In genomic region chr11:116018106-116018505, GRCm38 (mm10) we compare ENCODE assay signal across 7 mouse cellular contexts. TPM values are rescaled to one million over a fixed set of nuclear protein-coding genes. Genes with fewer than 3 reads are reported as not detected.
DNase-seq lines count a peak whose midpoint lies in the region; ATAC-seq and TF ChIP-seq lines count a peak whose summit lies in the region.

No protein-coding gene starts in this region.

- H3K9me3 ChIP-seq in midbrain, embryonic 11.5 days (ENCODE audit: control insufficient read depth, low read length): no peaks in the 10 kb centered on the region
- H3K9me3 ChIP-seq in midbrain, embryonic 15.5 days: no peaks in the 10 kb centered on the region
- no peaks in the 10 kb centered on the region for H3K9me3 ChIP-seq in embryonic facial prominence, embryonic 12.5 days
- H3K9me3 ChIP-seq in liver, embryonic 14.5 days (ENCODE audit: control insufficient read depth, low read length): no peaks in the 10 kb centered on the region

- peaks cover 5% of the 10 kb centered on the region; the same call in 1 of the 2 replicates for H3K4me1 ChIP-seq in midbrain, embryonic 11.5 days (ENCODE audit: control insufficient read depth, insufficient read depth, low read length)
- H3K4me1 ChIP-seq in midbrain, embryonic 15.5 days: peaks cover 20% of the 10 kb centered on the region
- no peaks in the 10 kb centered on the region for H3K4me1 ChIP-seq in bone marrow, adult 2 months (ENCODE audit: control insufficient read depth, insufficient read depth, low read length)
- peaks cover 2% of the 10 kb centered on the region; the same call in 1 of the 2 replicates for H3K4me1 ChIP-seq in embryonic facial prominence, embryonic 12.5 days
- peaks cover 3 to 4% of the 10 kb centered on the region in 2 experiments; a peak in 3 of 4 replicates for H3K4me1 ChIP-seq in liver, embryonic 14.5 days (replicated peaks; ENCODE audit: control insufficient read depth in 2 of 2, insufficient read depth in 2 of 2, low read length in 1 of 2)

- peak; percentile 89 for DNase-seq in midbrain, embryonic 11.5 days (ENCODE audit: low spot score, missing footprints)
- DNase-seq in liver, embryonic 14.5 days (ENCODE audit: low read depth in 3 of 3, low spot score in 3 of 3): no peak
- peak; percentile 75 for DNase-seq in splenic B cell, adult 2 months (ENCODE audit: low read depth, low spot score)
- no peak for DNase-seq in gastrocnemius, adult 18-20 months (ENCODE audit: low spot score)

- H3K27me3 ChIP-seq in midbrain, embryonic 11.5 days (ENCODE audit: control insufficient read depth, insufficient read depth, low read length): no peaks in the 10 kb centered on the region
- H3K27me3 ChIP-seq in midbrain, embryonic 15.5 days (replicated peaks): no peaks in the 10 kb centered on the region
- no peaks in the 10 kb centered on the region for H3K27me3 ChIP-seq in embryonic facial prominence, embryonic 12.5 days
- H3K27me3 ChIP-seq in liver, embryonic 14.5 days (ENCODE audit: control insufficient read depth, insufficient read depth, low read length): no peaks in the 10 kb centered on the region; the same call in 1 of the 2 replicates
- no peaks in the 10 kb centered on the region for H3K27me3 ChIP-seq in splenic B cell, adult 2 months (ENCODE audit: control insufficient read depth, insufficient read depth, low read length, poor library complexity, severe bottlenecking)

- TF ChIP-seq CTCF in bone marrow, adult 2 months (IDR thresholded peaks at IDR 0.05; ENCODE audit: control insufficient read depth, insufficient read depth, low read length): peak; percentile 82
- peak; percentile 78 for TF ChIP-seq CTCF in liver, embryonic 14.5 days (IDR thresholded peaks at IDR 0.05; ENCODE audit: low read depth)

- no peak overlapping the region for H3K27ac ChIP-seq in midbrain, embryonic 11.5 days (ENCODE audit: low read depth, low read length)
- H3K27ac ChIP-seq in midbrain, embryonic 15.5 days: no peak overlapping the region
- H3K27ac ChIP-seq in bone marrow, adult 2 months (ENCODE audit: control insufficient read depth, insufficient read depth, low read depth, low read length, poor library complexity): no peak overlapping the region
- H3K27ac ChIP-seq in embryonic facial prominence, embryonic 12.5 days: 0 out of 2 replicates have a peak overlapping the region, but pooled peaks have one; percentile 6
- no peak overlapping the region for H3K27ac ChIP-seq in liver, embryonic 14.5 days

- no peaks in the 10 kb centered on the region for H3K36me3 ChIP-seq in midbrain, embryonic 11.5 days (ENCODE audit: control insufficient read depth, insufficient read depth, low read length)
- 0 out of 2 replicates have a peak, but pooled peaks cover 6% of the 10 kb centered on the region for H3K36me3 ChIP-seq in midbrain, embryonic 15.5 days (replicated peaks)
- peaks cover 17% of the 10 kb centered on the region for H3K36me3 ChIP-seq in embryonic facial prominence, embryonic 12.5 days
- H3K36me3 ChIP-seq in liver, embryonic 14.5 days (replicated peaks; ENCODE audit: control insufficient read depth, insufficient read depth, low read depth): peaks cover 16% of the 10 kb centered on the region
- H3K36me3 ChIP-seq in splenic B cell, adult 2 months (ENCODE audit: control insufficient read depth, insufficient read depth, low read length, poor library complexity, severe bottlenecking): peaks cover 8% of the 10 kb centered on the region; the same call in 1 of the 2 replicates

- no peak; the same call in 1 of the 2 replicates for ATAC-seq in midbrain, embryonic 11.5 days (ENCODE audit: low FRiP score)
- ATAC-seq in midbrain, embryonic 15.5 days (replicated peaks): no peak
- ATAC-seq in embryonic facial prominence, embryonic 12.5 days (ENCODE audit: insufficient number of reproducible peaks, insufficient read depth, low FRiP score, low TSS enrichment): no peak
- ATAC-seq in liver, embryonic 14.5 days (ENCODE audit: insufficient read depth): no peak

- H3K4me3 ChIP-seq in midbrain, embryonic 11.5 days (ENCODE audit: low read depth, low read length): no peak overlapping the region
- no peak overlapping the region for H3K4me3 ChIP-seq in midbrain, embryonic 15.5 days
- no peak overlapping the region for H3K4me3 ChIP-seq in bone marrow, adult 2 months (replicated peaks; ENCODE audit: control insufficient read depth, low read depth, low read length)
- no peak overlapping the region for H3K4me3 ChIP-seq in embryonic facial prominence, embryonic 12.5 days
- no peak overlapping the region for H3K4me3 ChIP-seq in liver, embryonic 14.5 days (ENCODE audit: insufficient read depth in 1 of 2, low read depth in 2 of 2, low read length in 2 of 2)

- H3K4me2 ChIP-seq in midbrain, embryonic 11.5 days: no peak overlapping the region
- no peak overlapping the region for H3K4me2 ChIP-seq in midbrain, embryonic 15.5 days
- no peak overlapping the region for H3K4me2 ChIP-seq in embryonic facial prominence, embryonic 12.5 days (replicated peaks)
- H3K4me2 ChIP-seq in liver, embryonic 14.5 days (ENCODE audit: low read depth): no peak overlapping the region

- 31% methylated on average over 6 of the region's 6 CpGs for WGBS in midbrain, embryonic 11.5 days
- WGBS in midbrain, embryonic 15.5 days: 22% methylated on average over 6 of the region's 6 CpGs
- WGBS in bone marrow, adult 2 months: 42% methylated on average over 6 of the region's 6 CpGs
- WGBS in embryonic facial prominence, embryonic 12.5 days: 31% methylated on average over 6 of the region's 6 CpGs
- WGBS in liver, embryonic 14.5 days (ENCODE audit: insufficient replicate concordance): 31% methylated on average over 6 of the region's 6 CpGs

- H3K9ac ChIP-seq in midbrain, embryonic 11.5 days (ENCODE audit: low read length): no peak overlapping the region
- no peak overlapping the region for H3K9ac ChIP-seq in midbrain, embryonic 15.5 days
- peak overlapping the region; percentile 12; the same call in 1 of the 2 replicates for H3K9ac ChIP-seq in embryonic facial prominence, embryonic 12.5 days
- H3K9ac ChIP-seq in liver, embryonic 14.5 days (replicated peaks): no peak overlapping the region

- TF ChIP-seq POLR2A in bone marrow, adult 2 months (IDR thresholded peaks at IDR 0.05; ENCODE audit: borderline replicate concordance, control insufficient read depth, low read depth, low read length): no peak

- TF ChIP-seq EP300 in liver, embryonic 14.5 days (IDR thresholded peaks at IDR 0.05; ENCODE audit: low read depth): no peak

RNA-seq across cellular contexts. Expression of gene Galk1, which starts 5.6 kb away (rescaled TPM):
- 82.5 and 93.4 TPM in 2 replicates for polyA plus RNA-seq in midbrain, embryonic 11.5 days (2014; fragmentation: Nextera tagmentation; extraction: Ambion mirVana)
- polyA plus RNA-seq in midbrain, embryonic 15.5 days (2015; fragmentation: Nextera tagmentation; extraction: Ambion mirVana): 53.2 and 58.5 TPM in 2 replicates
- polyA plus RNA-seq in bone marrow, adult 2 months (2011; ENCODE audit: insufficient read depth, insufficient read length, low replicate concordance, missing spikeins): 16.7 and 27.0 TPM in 2 replicates
- 165 and 169 TPM in 2 replicates for polyA plus RNA-seq in embryonic facial prominence, embryonic 12.5 days (2016; fragmentation: Nextera tagmentation; extraction: Ambion mirVana)
- 55.9 and 59.1 TPM in 2 replicates for polyA plus RNA-seq in liver, embryonic 14.5 days (2012; rRNA removed)
- 102 and 113 TPM in 2 replicates for polyA plus RNA-seq in liver, embryonic 14.5 days (2014; fragmentation: Nextera tagmentation; extraction: Ambion mirVana)
- total RNA-seq in gastrocnemius, adult 18-20 months (2021): 1 to 10 TPM; 2.6 to 3.2 TPM

RNA-seq across cellular contexts. Expression of gene H3f3b, which starts 9.7 kb away (rescaled TPM):
- 1,982 and 2,171 TPM in 2 replicates for polyA plus RNA-seq in midbrain, embryonic 11.5 days (2014; fragmentation: Nextera tagmentation; extraction: Ambion mirVana)
- 2,073 and 2,119 TPM in 2 replicates for polyA plus RNA-seq in midbrain, embryonic 15.5 days (2015; fragmentation: Nextera tagmentation; extraction: Ambion mirVana)
- polyA plus RNA-seq in bone marrow, adult 2 months (2011; ENCODE audit: insufficient read depth, insufficient read length, low replicate concordance, missing spikeins): 386 and 402 TPM in 2 replicates
- 2,246 and 2,293 TPM in 2 replicates for polyA plus RNA-seq in embryonic facial prominence, embryonic 12.5 days (2016; fragmentation: Nextera tagmentation; extraction: Ambion mirVana)
- polyA plus RNA-seq in liver, embryonic 14.5 days (2012; rRNA removed): 173 and 248 TPM in 2 replicates
- polyA plus RNA-seq in liver, embryonic 14.5 days (2014; fragmentation: Nextera tagmentation; extraction: Ambion mirVana): 651 and 676 TPM in 2 replicates
- total RNA-seq in gastrocnemius, adult 18-20 months (2021): 10 to 100 TPM; 49.1 to 71.3 TPM

RNA-seq across cellular contexts. Expression of gene Unk, which starts 12.0 kb away (rescaled TPM):
- 23.4 and 24.1 TPM in 2 replicates for polyA plus RNA-seq in midbrain, embryonic 11.5 days (2014; fragmentation: Nextera tagmentation; extraction: Ambion mirVana)
- 39.7 and 40.7 TPM in 2 replicates for polyA plus RNA-seq in midbrain, embryonic 15.5 days (2015; fragmentation: Nextera tagmentation; extraction: Ambion mirVana)
- polyA plus RNA-seq in bone marrow, adult 2 months (2011; ENCODE audit: insufficient read depth, insufficient read length, low replicate concordance, missing spikeins): 11.8 and 43.0 TPM in 2 replicates
- polyA plus RNA-seq in embryonic facial prominence, embryonic 12.5 days (2016; fragmentation: Nextera tagmentation; extraction: Ambion mirVana): 43.6 and 44.1 TPM in 2 replicates
- 10.4 and 12.1 TPM in 2 replicates for polyA plus RNA-seq in liver, embryonic 14.5 days (2012; rRNA removed)
- 6.4 and 7.9 TPM in 2 replicates for polyA plus RNA-seq in liver, embryonic 14.5 days (2014; fragmentation: Nextera tagmentation; extraction: Ambion mirVana)
- total RNA-seq in gastrocnemius, adult 18-20 months (2021): 1 to 10 TPM; 5.1 to 7.5 TPM

RNA-seq across cellular contexts. Expression of gene Itgb4, which starts 43.6 kb away (rescaled TPM):
- polyA plus RNA-seq in midbrain, embryonic 11.5 days (2014; fragmentation: Nextera tagmentation; extraction: Ambion mirVana): 0.23 and 0.25 TPM in 2 replicates
- polyA plus RNA-seq in midbrain, embryonic 15.5 days (2015; fragmentation: Nextera tagmentation; extraction: Ambion mirVana): 0.79 and 0.94 TPM in 2 replicates
- polyA plus RNA-seq in bone marrow, adult 2 months (2011; ENCODE audit: insufficient read depth, insufficient read length, low replicate concordance, missing spikeins): 0.47 and 1.7 TPM in 2 replicates
- 4.1 and 4.2 TPM in 2 replicates for polyA plus RNA-seq in embryonic facial prominence, embryonic 12.5 days (2016; fragmentation: Nextera tagmentation; extraction: Ambion mirVana)
- polyA plus RNA-seq in liver, embryonic 14.5 days (2012; rRNA removed): 0.10 and 0.11 TPM in 2 replicates
- polyA plus RNA-seq in liver, embryonic 14.5 days (2014; fragmentation: Nextera tagmentation; extraction: Ambion mirVana): 0.16 and 0.17 TPM in 2 replicates
- 1 to 10 TPM; 3.5 to 5.3 TPM for total RNA-seq in gastrocnemius, adult 18-20 months (2021)

RNA-seq across cellular contexts. Expression of gene Unc13d, which starts 59.7 kb away (rescaled TPM):
- polyA plus RNA-seq in midbrain, embryonic 11.5 days (2014; fragmentation: Nextera tagmentation; extraction: Ambion mirVana): 0.82 and 1.1 TPM in 2 replicates
- polyA plus RNA-seq in midbrain, embryonic 15.5 days (2015; fragmentation: Nextera tagmentation; extraction: Ambion mirVana): 0.70 and 1.5 TPM in 2 replicates
- 31.2 and 63.0 TPM in 2 replicates for polyA plus RNA-seq in bone marrow, adult 2 months (2011; ENCODE audit: insufficient read depth, insufficient read length, low replicate concordance, missing spikeins)
- 1.3 and 1.8 TPM in 2 replicates for polyA plus RNA-seq in embryonic facial prominence, embryonic 12.5 days (2016; fragmentation: Nextera tagmentation; extraction: Ambion mirVana)
- polyA plus RNA-seq in liver, embryonic 14.5 days (2012; rRNA removed): 18.7 and 19.6 TPM in 2 replicates
- polyA plus RNA-seq in liver, embryonic 14.5 days (2014; fragmentation: Nextera tagmentation; extraction: Ambion mirVana): 14.9 and 16.8 TPM in 2 replicates
- under 1 TPM; 0.23 to 0.88 TPM for total RNA-seq in gastrocnemius, adult 18-20 months (2021)

Comparison
In these comparisons a context has a peak if more than half of its experiments do, and no peak if none do; other contexts are left out.
1. DNase-seq: peak in midbrain, embryonic 11.5 days (single experiment) and splenic B cell, adult 2 months (single experiment); none in liver, embryonic 14.5 days (0 of 3) and gastrocnemius, adult 18-20 months (single experiment).